Mouse (Mus musculus): Measurements from ENCODE around the gene Ms4a15. TPM values are rescaled to one million over a fixed set of nuclear protein-coding genes. Genes with fewer than 3 reads are reported as not detected.
A peak's percentile ranks its signal among the peaks of the same experiment; 100 is the strongest.

Ms4a15 gene
- total RNA-seq, 2 experiments from 2014 or later, result not detected

- no peak for ATAC-seq (ENCODE audit: poor library complexity, severe bottlenecking)
Observed at GRCm38 (mm10) chr19:10965721-10966120, 27.3 kb downstream of the Ms4a15 start.

GRCm38 (mm10) chr19:10959978-10960346, 33.1 kb downstream of the Ms4a15 start:
- no peak for ATAC-seq (ENCODE audit: poor library complexity, severe bottlenecking)

- peak; percentile 98 for ATAC-seq (ENCODE audit: poor library complexity, severe bottlenecking)
Observed at GRCm38 (mm10) chr19:10959085-10959977, 33.7 kb downstream of the Ms4a15 start.

GRCm38 (mm10) chr19:10952021-10952939, 40.8 kb downstream of the Ms4a15 start:
- no peak for ATAC-seq (ENCODE audit: poor library complexity, severe bottlenecking)

- ATAC-seq (ENCODE audit: poor library complexity, severe bottlenecking), result no peak
Observed at GRCm38 (mm10) chr19:10949558-10949957, 43.5 kb downstream of the Ms4a15 start.

- ATAC-seq (ENCODE audit: poor library complexity, severe bottlenecking), result peak; percentile 92
Observed at GRCm38 (mm10) chr19:10949112-10949511, 43.9 kb downstream of the Ms4a15 start, which contains the start of gene Ccdc86. Gene Ccdc86, minus strand, starts transcription at chr19:10949266.

- ATAC-seq (ENCODE audit: poor library complexity, severe bottlenecking), result no peak
Observed at GRCm38 (mm10) chr19:10948416-10948815, 44.6 kb downstream of the Ms4a15 start.

- peak; percentile 51 for ATAC-seq (ENCODE audit: poor library complexity, severe bottlenecking)
Observed at GRCm38 (mm10) chr19:10947219-10947618, 45.8 kb downstream of the Ms4a15 start.

- no peak for ATAC-seq (ENCODE audit: poor library complexity, severe bottlenecking)
Observed at GRCm38 (mm10) chr19:10946506-10946905, 46.5 kb downstream of the Ms4a15 start.

GRCm38 (mm10) chr19:10943955-10944354, 49.1 kb downstream of the Ms4a15 start:
- ATAC-seq (ENCODE audit: poor library complexity, severe bottlenecking), result peak; percentile 70

- no peak for ATAC-seq (ENCODE audit: poor library complexity, severe bottlenecking)
Observed at GRCm38 (mm10) chr19:10940801-10941457, 52.1 kb downstream of the Ms4a15 start.

GRCm38 (mm10) chr19:10940097-10940800, 52.8 kb downstream of the Ms4a15 start:
- peak; percentile 74 for ATAC-seq (ENCODE audit: poor library complexity, severe bottlenecking)

- peak; percentile 48 for ATAC-seq (ENCODE audit: poor library complexity, severe bottlenecking)
Observed at GRCm38 (mm10) chr19:10938771-10939170, 54.3 kb downstream of the Ms4a15 start.

GRCm38 (mm10) chr19:10937110-10937563, 55.9 kb downstream of the Ms4a15 start, which contains the start of gene Ptgdr2:
Gene Ptgdr2, plus strand, starts transcription at chr19:10937160.
- ATAC-seq (ENCODE audit: poor library complexity, severe bottlenecking), result no peak

- ATAC-seq (ENCODE audit: poor library complexity, severe bottlenecking), result no peak
Observed at GRCm38 (mm10) chr19:10936077-10936476, 57.0 kb downstream of the Ms4a15 start.

- ATAC-seq (ENCODE audit: poor library complexity, severe bottlenecking), result no peak
Observed at GRCm38 (mm10) chr19:10935029-10935428, 58.0 kb downstream of the Ms4a15 start.

- peak; percentile 73 for ATAC-seq (ENCODE audit: poor library complexity, severe bottlenecking)
Observed at GRCm38 (mm10) chr19:10930641-10931040, 62.4 kb downstream of the Ms4a15 start.
